Mouse (Mus musculus): ENCODE data around the gene Abhd5.

The Abhd5 gene

GRCm38 (mm10) chr9:122347882-122348281, 3.5 kb upstream of the Abhd5 start:
- in situ Hi-C loops (cut with MboI) = no loop called here

- in situ Hi-C loops (cut with MboI) = no loop called here
Observed at GRCm38 (mm10) chr9:122349286-122349685, 2.1 kb upstream of the Abhd5 start.

DNA sequence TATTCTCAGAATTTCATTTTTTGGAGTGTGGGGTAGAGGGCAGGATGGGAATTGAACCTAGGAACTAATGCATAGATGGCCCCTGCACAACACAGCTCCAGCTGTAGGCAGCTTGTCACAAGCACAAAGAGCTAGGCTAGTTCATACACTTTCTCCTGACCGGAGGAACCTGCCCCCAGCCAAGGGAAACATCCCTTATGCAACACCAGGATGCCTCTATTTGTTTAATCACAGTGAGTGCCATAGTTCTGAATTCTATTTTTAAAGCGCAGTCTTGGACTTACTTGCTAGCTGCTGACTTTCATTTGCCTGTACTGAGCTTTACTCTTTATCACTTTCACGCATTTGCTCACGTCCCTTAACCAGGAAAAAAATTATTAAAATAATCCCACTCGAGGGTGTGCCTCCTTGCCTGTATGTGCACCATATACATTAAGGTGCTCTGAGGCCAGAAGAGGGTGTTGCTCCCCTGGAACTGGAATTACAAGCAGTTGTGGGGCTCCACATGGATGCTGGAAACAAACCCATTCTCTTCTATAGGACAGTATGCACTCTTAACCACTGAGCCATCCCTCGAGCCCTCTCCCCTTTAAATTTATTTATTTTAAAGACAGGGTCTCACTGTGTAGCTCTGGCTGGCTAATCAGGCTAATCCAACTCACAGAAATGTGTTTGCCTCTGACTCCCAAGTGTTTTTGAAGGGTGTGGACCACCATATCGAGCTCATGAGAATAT, 845 bp upstream of the Abhd5 start:
- in situ Hi-C loops (cut with MboI) = no loop called here

GRCm38 (mm10) chr9:122352025-122352392, 601 bp downstream of the Abhd5 start:
- in situ Hi-C loops (cut with MboI) = no loop called here

DNA sequence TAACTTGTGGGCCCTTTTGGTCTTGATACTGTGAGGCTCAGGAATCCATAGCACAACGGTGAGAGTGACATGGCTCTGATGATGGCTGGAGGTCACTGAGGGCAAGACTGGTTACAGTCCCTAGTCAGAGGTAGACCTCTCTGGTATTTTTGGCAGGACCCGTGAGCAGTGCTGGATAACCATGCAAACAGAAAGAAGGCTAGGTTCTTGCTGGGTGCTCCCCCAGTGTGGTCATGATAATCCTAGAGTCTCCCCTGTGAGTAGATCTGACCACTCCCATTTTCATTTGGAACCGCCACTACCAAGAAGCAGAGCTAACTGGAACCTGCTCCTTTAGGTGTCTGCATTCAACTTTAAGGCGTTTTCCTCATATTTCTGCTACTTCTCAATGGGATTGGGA, 1.5 kb downstream of the Abhd5 start:
- in situ Hi-C loops (cut with MboI) = no loop called here

- in situ Hi-C loops (cut with MboI) = no loop called here
Observed at GRCm38 (mm10) chr9:122354240-122354639, 2.8 kb downstream of the Abhd5 start.

GRCm38 (mm10) chr9:122357073-122357472, 5.7 kb downstream of the Abhd5 start:
- in situ Hi-C loops (cut with MboI) = no loop called here

DNA sequence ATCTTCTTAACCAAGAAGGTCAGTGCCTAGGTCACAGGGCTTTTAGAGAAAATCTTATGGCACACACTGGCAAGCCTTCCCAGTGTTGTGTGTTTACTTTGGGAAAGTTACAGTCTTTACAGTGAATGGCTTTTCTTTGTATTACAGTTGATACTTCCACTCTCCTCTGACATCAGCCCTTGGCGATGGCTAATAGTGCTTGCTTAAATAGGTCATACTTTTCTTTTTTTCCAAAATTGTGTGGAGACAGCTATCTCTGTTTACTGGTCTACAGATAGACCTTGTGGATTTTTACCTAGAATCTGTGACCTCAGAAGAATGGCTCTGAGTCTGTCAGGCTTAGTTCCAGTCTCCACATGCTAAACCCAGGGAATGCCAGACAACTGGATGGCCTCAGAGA, 6.2 kb downstream of the Abhd5 start:
- in situ Hi-C loops (cut with MboI) = no loop called here

DNA sequence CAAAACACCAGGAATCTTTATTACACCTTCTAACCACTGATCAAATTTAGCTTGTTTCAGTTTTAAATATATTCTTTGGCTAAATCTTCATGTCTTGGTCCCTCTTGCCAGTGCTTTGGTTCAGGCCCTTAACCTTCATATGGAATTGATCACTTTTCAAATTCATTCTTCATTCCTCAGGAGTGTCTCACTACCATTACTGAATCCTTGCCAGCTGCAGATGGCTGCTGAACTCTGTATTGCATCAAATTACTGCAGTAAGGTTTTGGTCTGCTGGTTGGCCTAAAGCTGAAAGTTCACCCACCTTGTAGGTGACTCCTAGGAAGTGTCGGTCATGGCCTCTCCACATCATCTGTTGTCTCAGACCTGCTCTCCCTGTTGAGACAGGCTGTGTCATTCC, 12.8 kb downstream of the Abhd5 start:
- in situ Hi-C loops (cut with MboI) = no loop called here

DNA sequence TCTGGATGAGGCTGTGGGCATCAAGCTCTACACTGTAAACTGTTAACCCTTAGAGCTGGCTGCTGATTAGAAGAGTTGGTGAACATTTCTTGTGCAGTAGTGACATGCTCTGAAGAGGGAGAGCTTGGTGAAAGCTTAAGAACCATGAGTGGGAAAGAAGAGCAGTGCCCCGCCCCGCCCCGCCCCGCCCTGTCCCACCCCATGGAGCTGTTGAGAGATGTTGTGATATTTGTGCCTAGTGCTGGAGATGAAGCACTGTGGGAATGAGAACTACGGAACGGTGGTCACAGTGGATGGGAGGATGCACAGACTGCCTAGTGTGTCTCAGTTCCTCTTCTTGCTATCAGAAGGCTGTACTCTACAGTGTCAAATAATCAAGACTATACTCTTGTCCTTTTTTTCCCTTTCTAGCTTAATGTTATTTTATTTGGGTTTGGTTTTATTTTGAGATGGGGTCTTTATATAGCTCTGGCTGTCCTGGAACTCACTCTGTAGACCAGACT, 18.9 kb downstream of the Abhd5 start:
- in situ Hi-C loops (cut with MboI) = no loop called here

GRCm38 (mm10) chr9:122372506-122372905, 21.1 kb downstream of the Abhd5 start:
- in situ Hi-C loops (cut with MboI) = no loop called here

DNA sequence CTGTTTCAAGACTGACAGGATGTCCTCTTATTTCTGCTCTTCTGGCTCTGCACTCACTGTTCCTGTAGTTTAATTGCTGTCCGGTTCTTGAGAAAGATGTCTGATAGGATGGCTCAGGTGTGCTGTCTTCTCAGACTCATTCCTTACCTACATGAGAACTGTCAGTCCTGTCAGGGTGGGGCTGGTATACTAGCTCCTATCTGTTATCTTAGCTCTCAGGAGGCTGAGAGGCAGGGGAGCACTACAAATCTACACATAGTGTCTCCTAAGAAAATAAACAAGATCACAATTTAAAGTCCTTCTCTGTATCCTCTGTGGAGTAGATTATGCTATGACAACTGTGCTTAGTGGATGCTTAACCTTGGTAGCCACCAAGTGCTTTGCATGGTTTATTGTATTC, 21.6 kb downstream of the Abhd5 start:
- in situ Hi-C loops (cut with MboI) = no loop called here

GRCm38 (mm10) chr9:122378986-122379385, 27.6 kb downstream of the Abhd5 start:
- in situ Hi-C loops (cut with MboI) = no loop called here

- in situ Hi-C loops (cut with MboI) = no loop called here
Observed at GRCm38 (mm10) chr9:122380959-122381358, 29.6 kb downstream of the Abhd5 start.

DNA sequence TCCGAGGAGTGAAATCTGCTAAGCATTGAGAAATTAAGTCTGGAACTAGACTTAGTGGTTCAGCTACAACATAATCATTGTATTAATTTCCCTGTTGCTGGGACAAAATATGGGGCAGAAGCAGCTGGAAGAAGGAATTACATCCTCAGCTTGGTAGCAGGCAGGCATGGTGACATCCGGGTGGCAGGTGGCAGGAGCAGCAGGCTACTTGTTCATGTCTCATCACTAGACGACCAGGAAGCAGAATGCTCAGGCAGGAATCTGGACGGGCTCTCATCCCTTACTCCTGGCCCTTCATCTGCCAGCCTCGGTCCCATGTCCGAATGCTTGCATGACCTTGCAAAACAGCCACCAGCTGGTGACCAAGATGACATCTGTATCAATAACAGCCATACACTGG, 30.6 kb downstream of the Abhd5 start:
- in situ Hi-C loops (cut with MboI) = no loop called here

- in situ Hi-C loops (cut with MboI) = no loop called here
Observed at GRCm38 (mm10) chr9:122386015-122386414, 34.6 kb downstream of the Abhd5 start.

- in situ Hi-C loops (cut with MboI) = no loop called here
Observed at GRCm38 (mm10) chr9:122389287-122389920, 38.0 kb downstream of the Abhd5 start.

DNA sequence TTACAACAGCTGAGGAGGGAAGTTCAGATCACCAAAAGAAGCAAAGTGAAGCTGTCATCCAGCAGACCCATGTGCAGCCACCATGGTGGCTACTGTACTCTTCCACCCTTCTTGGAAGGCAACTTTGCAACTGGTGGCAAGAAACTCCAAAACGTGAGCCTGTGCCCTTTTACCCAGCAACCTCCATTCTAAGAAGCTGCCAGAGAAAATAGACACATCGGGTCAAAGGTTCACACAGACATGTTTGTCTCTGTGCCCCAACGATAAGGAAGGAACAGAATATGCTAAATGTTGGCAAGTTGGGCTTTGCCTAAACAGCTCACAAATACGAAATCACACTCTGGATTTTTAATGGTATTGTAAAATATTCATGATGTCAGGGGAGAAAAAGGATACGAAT, 44.4 kb downstream of the Abhd5 start:
- in situ Hi-C loops (cut with MboI) = no loop called here

- in situ Hi-C loops (cut with MboI) = no loop called here
Observed at GRCm38 (mm10) chr9:122397156-122397555, 45.7 kb downstream of the Abhd5 start.

DNA sequence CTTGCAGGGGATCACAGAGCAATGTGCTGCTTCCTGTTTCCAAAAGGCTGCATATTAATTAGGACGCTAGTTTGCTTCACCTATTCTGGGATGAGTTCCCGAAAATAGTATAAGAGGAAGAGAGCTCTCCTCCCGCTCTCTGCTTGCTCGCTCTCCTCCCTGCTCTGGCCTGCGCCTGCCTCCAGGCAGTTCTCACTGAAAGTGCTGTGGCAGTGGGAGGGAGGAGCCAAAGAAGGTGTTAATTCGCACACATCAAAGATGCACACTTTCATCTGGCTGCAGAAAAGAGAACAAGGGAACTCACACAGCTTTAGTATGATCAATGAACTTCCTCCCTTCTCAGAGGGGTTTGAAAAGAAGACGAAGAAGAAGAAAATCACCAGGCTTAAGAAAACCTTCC, 47.3 kb downstream of the Abhd5 start:
- in situ Hi-C loops (cut with MboI) = no loop called here

DNA sequence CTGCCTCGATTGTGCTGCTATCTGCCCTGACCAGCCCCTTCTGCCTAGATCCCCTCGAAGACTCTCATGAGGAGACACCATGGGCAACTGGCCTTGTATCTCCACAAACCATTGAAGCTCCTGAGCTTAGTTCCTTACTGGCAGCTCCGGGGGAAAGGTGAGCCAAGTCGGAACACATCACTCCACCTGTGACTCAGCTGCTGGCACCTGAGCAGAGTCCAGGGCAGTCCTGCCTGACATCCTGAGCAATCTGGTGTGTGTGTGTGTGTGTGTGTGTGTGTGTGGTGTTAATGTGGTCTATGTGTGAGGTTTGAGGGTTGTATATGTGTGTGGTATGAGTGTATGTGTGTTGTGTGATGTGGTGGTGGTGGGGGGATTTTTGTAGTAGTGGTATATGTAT, 49.8 kb downstream of the Abhd5 start:
- in situ Hi-C loops (cut with MboI) = no loop called here

DNA sequence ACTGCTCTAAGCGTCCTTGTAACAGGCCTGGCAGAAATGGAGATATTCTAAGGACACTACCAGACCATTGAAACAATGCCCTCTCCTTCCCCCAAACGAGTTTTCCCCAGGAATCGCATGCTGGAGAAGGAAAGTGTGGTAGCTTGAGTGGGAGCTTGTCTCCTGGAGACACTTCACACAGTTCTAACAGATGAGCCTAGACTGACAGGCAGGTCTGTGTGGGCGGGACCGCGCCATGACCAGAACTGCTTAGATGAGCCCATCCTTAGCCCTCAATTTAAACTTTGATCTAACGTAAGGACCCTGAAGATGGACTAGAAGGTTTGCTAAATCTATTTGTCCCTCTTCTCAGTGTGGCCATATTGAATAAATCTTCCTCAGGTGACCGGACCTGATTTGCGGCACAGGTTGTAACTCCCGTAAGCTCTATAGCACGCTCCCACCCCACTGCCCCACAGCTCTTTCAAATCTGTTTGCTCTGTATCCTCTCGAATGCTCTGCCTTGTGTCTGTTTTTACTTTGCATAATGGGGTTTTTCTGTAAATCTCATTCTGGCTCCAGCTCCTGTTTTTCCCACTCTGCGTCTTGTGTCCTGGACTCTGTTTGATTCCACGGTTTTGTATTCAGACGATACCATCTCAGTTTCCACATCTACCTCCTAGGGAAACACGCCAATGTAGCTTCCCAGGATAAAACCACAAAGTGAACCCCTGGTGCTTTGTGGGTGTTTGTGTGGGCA, 59.2 kb downstream of the Abhd5 start:
- in situ Hi-C loops (cut with MboI) = no loop called here

- in situ Hi-C loops (cut with MboI) = no loop called here
Observed at GRCm38 (mm10) chr9:122414648-122415047, 63.2 kb downstream of the Abhd5 start.
